Mouse (Mus musculus) gastrocnemius, postnatal 10 days (tissue): ENCODE data around the gene Gm43302. TPM values are rescaled to one million over a fixed set of nuclear protein-coding genes. Genes with fewer than 3 reads are reported as not detected.
"Not testable (repeated sequence)": the region's sequence is repeated elsewhere in the genome, so short reads cannot be mapped to it uniquely, and the experiment has no call there.

Experiments
- DNase-seq: peaks from one replicate; pipeline ENCODE4 v3.0.0; 2021; ENCODE audit warnings: mixed read lengths
- total RNA-seq, 2 experiments: library from RNA; stranded (reverse); gene quantifications; 2 replicates each; pipeline ENCODE4 v1.2.3; 2021

Gm43302 gene
- total RNA-seq, 2 experiments from 2014 or later, result 0.05 TPM; not detected in 1

GRCm38 (mm10) chr5:105199149-105199548, 94.3 kb downstream of the Gm43302 start:
- not testable (repeated sequence) for DNase-seq

GRCm38 (mm10) chr5:105197915-105198560, 95.5 kb downstream of the Gm43302 start:
- DNase-seq, result not testable (repeated sequence)

- not testable (repeated sequence) for DNase-seq
Observed at GRCm38 (mm10) chr5:105196308-105196707, 97.2 kb downstream of the Gm43302 start.

- DNase-seq, result not testable (repeated sequence)
Observed at GRCm38 (mm10) chr5:105192536-105192935, 101.0 kb downstream of the Gm43302 start.

- DNase-seq, result no peak
Observed at GRCm38 (mm10) chr5:105181446-105181845, 112.0 kb downstream of the Gm43302 start.

Other genes starting within 250 kb of the Gm43302 start
- 1 to 10 TPM; 4.9 to 7.0 TPM for gene Gbp9, start 154.2 kb downstream of the Gm43302 start, total RNA-seq
- under 1 TPM in 1 of 2 experiments, not detected in 1; 0.16 TPM for gene Gbp8, start 154.2 kb downstream of the Gm43302 start, total RNA-seq
- 1 to 10 TPM; 1.2 to 2.1 TPM for gene Gbp4, start 154.1 kb downstream of the Gm43302 start, total RNA-seq
- under 1 TPM; 0.21 to 0.25 TPM for gene Gbp10, start 54.2 kb downstream of the Gm43302 start, total RNA-seq
- 1 to 10 TPM; 1.1 to 1.6 TPM for gene Gbp6, start within 50 bp of the Gm43302 start, total RNA-seq
- gene Lrrc8b, start 122.1 kb upstream of the Gm43302 start, total RNA-seq, result 1 to 10 TPM; 6.9 to 7.0 TPM
- 10 to 100 TPM; 14.4 to 14.6 TPM for gene Lrrc8c, start 225.7 kb upstream of the Gm43302 start, total RNA-seq